Mouse (Mus musculus) megakaryocyte-erythroid progenitor cell, adult 5-6 weeks (primary cell): ENCODE measurements around the gene Olfr1046. TPM values are rescaled to one million over a fixed set of nuclear protein-coding genes. Genes with fewer than 3 reads are reported as not detected.
"Not testable (repeated sequence)": the region's sequence is repeated elsewhere in the genome, so short reads cannot be mapped to it uniquely, and the experiment has no call there.

Experiments
- ATAC-seq: replicated peaks from 2 replicates; pipeline ENCODE4 v1.8.0; 2016; ENCODE audit warnings: mild to moderate bottlenecking, inconsistent platforms; ENCODE audit not compliant: severe bottlenecking, poor library complexity, low FRiP score, low TSS enrichment
- total RNA-seq, 2 experiments: library from RNA; stranded (forward) in 1 of 2; stranded (reverse) in 1 of 2; fragments of 200-1000, 215-1000 nt in 1 of 2; fragments of >200 nt in 1 of 2; fragmentation: Nextera tagmentation in 1 of 2; gene quantifications; 2 replicates each; pipeline ENCODE4 v1.2.3; 2014 to 2017

Olfr1046 gene
- total RNA-seq (2014; fragmentation: Nextera tagmentation) = not detected in 2 replicates
- not detected in 2 replicates for total RNA-seq (2017)

DNA sequence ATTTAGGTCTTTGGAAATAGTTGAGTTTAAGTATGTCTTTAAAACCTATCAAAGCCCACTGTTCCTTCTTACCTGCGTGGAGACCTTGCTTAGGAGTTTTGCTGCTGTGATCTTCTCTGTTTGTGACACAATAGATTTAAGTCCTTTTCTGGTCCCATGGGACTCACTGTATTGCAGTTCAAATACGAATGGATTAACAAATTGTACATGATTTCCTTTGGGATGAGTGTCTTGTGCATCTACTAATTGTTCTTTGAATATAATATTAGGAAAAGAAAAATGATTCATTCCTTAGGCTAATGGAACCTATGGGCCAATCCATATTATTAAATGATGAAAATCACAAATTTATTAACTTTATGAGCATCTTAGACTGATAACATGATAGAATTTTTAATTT is at the start of gene Olfr1046:
TSS of gene Olfr1046 (minus strand) at position 101 of the 400 bp plus-strand sequence.
- ATAC-seq = no peak

DNA sequence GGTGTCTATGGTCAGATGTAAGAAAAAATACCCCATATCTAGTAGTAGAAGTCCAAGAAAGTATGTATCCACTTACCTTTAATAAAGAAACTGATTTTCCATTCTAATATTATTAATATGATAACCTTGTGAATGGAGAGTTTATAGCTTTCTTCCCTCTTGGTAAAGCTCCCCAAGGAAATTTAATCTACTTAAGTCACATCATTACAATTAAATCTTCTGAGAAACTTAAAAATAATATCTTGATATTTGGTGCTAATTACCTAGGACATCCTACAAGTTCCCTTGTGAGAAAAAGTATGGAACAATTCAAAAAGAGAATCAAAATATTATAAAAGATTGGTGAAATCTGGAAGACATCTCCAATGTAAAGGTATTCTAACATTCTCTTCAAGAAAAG is 39.1 kb upstream of the Olfr1046 start, which contains the start of gene Olfr1049:
TSS of gene Olfr1049 (minus strand) at position 101 of the 400 bp plus-strand sequence.
- ATAC-seq = not testable (repeated sequence)

DNA sequence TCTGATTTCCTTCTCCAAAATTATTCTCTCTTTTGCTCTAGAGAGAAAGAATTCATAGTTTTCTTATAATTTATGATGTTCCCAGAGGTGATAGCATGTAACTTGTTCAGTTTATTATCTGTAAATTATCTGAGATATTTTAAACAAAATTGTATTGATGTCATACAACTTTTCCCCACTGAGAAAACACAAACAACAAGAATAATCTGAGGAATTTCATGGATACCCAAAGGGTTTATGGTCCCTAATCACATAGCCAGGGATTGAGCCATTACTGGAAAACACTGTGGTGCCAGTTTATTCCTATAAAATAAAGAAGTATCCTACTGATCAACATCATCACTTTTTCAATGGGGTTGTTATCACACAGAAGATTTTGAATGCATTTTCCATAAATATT is 21.1 kb upstream of the Olfr1046 start, which contains the start of gene Olfr1048:
TSS of gene Olfr1048 (minus strand) at position 101 of the 400 bp plus-strand sequence.
- no peak for ATAC-seq

DNA sequence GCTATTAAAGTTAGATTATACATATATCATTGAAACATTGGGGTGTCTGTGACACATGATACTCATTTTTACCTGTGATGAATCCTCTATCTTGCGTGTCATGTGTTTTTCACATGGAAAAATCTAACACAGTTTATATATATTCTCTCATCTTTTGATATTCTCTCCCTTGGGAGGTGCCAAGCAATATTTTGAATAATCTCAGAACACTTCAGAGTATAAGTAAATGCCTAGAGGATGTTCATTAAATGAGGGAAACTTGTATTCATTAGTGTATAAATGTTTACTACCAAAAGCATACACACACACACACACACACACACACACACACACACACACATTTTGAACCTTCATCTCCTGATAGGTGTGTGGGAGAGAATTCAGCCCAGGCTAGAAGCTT is 12.2 kb upstream of the Olfr1046 start, which contains the start of gene Olfr1047:
TSS of gene Olfr1047 (minus strand) at position 101 of the 400 bp plus-strand sequence.
- ATAC-seq = no peak

DNA sequence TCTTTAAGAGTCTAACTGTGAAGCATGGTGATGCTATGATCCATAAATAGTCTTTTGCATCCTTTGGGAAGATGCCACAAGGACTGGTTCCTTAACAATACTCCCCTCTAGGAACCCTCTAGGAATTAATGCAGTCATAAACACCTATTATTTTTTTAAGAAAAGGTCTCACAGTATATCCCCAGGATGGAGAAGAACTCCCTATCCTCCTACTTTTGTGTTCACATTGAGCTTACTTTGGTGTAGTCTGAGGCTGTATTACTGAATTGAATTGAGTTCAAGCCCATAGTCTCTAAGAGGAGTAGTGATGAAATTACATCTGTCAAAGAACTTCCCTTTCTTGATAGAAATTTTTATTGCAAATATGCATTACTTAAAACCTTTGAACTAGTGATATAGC is 16.2 kb downstream of the Olfr1046 start, which contains the start of gene Olfr1045:
TSS of gene Olfr1045 (minus strand) at position 101 of the 400 bp plus-strand sequence.
- no peak for ATAC-seq

DNA sequence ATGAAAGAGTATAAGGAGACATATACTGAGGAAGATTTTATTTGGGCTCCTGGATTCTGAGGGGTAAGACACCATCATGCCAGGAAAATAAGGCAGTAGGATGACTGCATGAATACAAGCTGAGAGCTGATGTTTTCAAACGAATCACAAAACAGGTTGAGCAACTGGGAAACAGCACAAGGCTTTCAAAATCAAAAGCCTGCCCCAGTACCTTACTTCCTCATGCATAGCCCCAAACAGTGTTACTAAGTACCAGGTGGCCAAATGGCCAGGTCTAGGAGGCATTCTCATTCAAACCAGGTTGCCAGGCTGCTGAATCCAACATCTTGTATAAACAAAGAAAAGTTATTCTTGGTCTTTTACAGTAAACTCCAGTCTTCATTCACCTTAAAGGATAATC is 23.3 kb downstream of the Olfr1046 start:
- ATAC-seq = no peak

DNA sequence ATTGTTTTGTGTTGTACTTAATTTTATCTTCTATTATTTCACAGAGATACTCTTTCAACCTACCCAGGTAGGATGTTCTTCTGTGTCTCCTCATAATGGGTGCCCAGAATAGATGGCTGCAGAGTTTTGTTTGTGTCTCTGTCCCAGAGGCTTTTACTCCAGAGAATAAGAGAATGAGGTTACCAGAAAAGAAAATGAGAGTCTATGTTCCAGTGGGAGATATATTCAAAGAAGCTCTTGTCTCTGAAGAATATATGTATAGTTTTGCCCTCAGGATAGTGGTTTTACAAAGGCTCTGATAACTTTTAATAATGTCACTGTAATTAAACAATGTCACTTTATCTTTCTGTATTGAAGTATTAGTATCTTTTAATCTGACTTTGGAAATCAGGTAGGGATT is 33.5 kb downstream of the Olfr1046 start, which contains the start of gene Olfr52:
TSS of gene Olfr52 (minus strand) at position 101 of the 400 bp plus-strand sequence.
- no peak for ATAC-seq

DNA sequence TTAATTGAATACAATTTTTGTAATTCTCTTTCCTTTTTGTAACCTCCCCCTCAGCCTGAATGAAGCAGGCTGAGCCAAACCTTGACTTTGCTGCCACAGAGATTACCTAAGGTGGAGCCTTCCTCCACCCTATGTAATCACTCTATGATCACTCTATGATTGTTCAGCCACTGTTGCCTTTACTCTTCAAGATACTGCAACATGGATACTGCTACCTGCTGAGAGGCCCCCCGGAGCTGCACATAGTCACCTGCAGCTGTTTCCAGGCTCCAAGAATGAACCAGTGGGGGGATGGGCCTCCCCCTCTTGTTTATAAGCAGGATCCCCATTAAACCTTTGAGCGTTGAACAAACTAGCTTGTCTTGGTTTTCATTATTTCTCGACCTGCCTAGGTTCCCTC is 39.2 kb downstream of the Olfr1046 start:
- no peak for ATAC-seq

DNA sequence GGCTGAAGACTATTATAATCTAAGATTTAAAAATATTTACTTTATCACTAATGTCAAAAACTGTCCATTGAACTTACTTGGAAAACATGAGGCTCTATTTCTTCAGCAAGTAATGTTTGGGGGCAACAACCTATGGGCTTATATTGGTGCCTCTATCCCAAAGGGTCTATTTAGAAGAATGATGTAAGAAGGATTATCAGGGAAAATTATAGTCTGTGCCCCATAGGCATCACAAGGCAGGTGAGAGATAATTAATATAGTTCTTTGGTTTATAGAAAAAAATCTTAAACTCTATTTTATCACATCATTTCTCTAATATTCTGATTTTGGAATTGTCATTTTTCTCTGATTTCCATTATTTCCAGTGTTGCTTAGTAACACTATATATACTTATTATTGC is 41.4 kb downstream of the Olfr1046 start, which contains the start of gene Olfr1044:
TSS of gene Olfr1044 (minus strand) at position 101 of the 400 bp plus-strand sequence.
- ATAC-seq = no peak

DNA sequence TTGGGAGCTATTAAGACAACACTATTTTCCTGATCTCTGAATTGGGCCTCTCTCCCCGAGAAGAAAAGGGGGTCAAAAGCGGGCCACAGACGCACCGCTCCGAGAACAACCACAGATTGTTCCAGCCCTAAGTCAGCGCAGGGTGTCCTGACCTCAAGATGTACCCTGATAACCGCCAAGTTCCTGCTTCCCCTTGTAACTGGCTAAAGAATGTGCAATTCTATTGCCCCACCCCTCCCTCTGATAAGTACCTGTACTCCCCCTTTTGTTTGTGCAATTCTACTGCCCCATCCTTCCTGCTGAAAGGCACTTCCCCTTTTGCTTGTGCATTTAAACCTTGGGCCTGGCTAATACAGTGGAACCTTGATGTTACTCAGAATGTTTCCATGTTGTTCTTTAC is 43.7 kb downstream of the Olfr1046 start:
- ATAC-seq = not testable (repeated sequence)

DNA sequence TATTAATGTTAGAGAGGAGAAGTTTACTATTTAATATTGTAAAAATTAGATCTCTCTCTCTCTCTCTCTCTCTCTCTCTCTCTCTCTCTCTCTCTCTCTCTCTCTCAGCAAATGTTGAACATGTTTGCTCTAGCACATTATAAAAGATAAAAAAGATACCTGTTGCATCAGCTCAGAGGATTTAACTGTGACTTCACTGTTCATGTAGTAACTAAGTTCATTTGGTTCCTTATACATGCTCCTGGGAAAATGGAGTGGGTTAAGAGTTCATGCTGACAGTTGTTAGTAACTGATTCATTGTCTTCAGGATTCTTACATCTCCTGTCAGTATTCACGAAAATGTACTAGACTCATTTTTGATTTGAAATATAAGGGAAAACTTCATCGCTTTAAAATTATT is 51.7 kb downstream of the Olfr1046 start, which contains the start of gene Olfr1043:
TSS of gene Olfr1043 (minus strand) at position 101 of the 400 bp plus-strand sequence.
- ATAC-seq = no peak

Other genes with a start within 250 kb of the Olfr1046 start
- not detected in 2 replicates for gene Olfr1029, start 245.4 kb downstream of the Olfr1046 start, total RNA-seq (2014; fragmentation: Nextera tagmentation)
- gene Olfr1029, start 245.4 kb downstream of the Olfr1046 start, total RNA-seq (2017) = not detected in 2 replicates
- not detected in 2 replicates for gene Olfr1030, start 240.0 kb downstream of the Olfr1046 start, total RNA-seq (2014; fragmentation: Nextera tagmentation)
- gene Olfr1030, start 240.0 kb downstream of the Olfr1046 start, total RNA-seq (2017) = not detected in 2 replicates
- not detected in 2 replicates for gene Olfr1031, start 229.0 kb downstream of the Olfr1046 start, total RNA-seq (2014; fragmentation: Nextera tagmentation)
- not detected in 2 replicates for gene Olfr1031, start 229.0 kb downstream of the Olfr1046 start, total RNA-seq (2017)
- gene Olfr1032, start 213.8 kb downstream of the Olfr1046 start, total RNA-seq (2014; fragmentation: Nextera tagmentation) = not detected in 2 replicates
- not detected in 2 replicates for gene Olfr1032, start 213.8 kb downstream of the Olfr1046 start, total RNA-seq (2017)
- 0.09 TPM in 1 of 2 replicates, not detected in the other for gene Olfr1033, start 198.7 kb downstream of the Olfr1046 start, total RNA-seq (2014; fragmentation: Nextera tagmentation)
- not detected in 2 replicates for gene Olfr1033, start 198.7 kb downstream of the Olfr1046 start, total RNA-seq (2017)
- not detected in 2 replicates for gene Olfr1034, start 173.5 kb downstream of the Olfr1046 start, total RNA-seq (2014; fragmentation: Nextera tagmentation)
- gene Olfr1034, start 173.5 kb downstream of the Olfr1046 start, total RNA-seq (2017) = not detected in 2 replicates
- not detected in 2 replicates for gene Olfr1036, start 145.3 kb downstream of the Olfr1046 start, total RNA-seq (2014; fragmentation: Nextera tagmentation)
- gene Olfr1036, start 145.3 kb downstream of the Olfr1046 start, total RNA-seq (2017) = not detected in 2 replicates
- not detected in 2 replicates for gene Olfr1037, start 131.9 kb downstream of the Olfr1046 start, total RNA-seq (2014; fragmentation: Nextera tagmentation)
- gene Olfr1037, start 131.9 kb downstream of the Olfr1046 start, total RNA-seq (2017) = not detected in 2 replicates
- not detected in 2 replicates for gene Olfr1039, start 83.4 kb downstream of the Olfr1046 start, total RNA-seq (2014; fragmentation: Nextera tagmentation)
- not detected in 2 replicates for gene Olfr1039, start 83.4 kb downstream of the Olfr1046 start, total RNA-seq (2017)
- not detected in 2 replicates for gene Olfr1040, start 72.6 kb downstream of the Olfr1046 start, total RNA-seq (2014; fragmentation: Nextera tagmentation)
- not detected in 2 replicates for gene Olfr1040, start 72.6 kb downstream of the Olfr1046 start, total RNA-seq (2017)
- not detected in 2 replicates for gene Olfr1042, start 57.5 kb downstream of the Olfr1046 start, total RNA-seq (2014; fragmentation: Nextera tagmentation)
- gene Olfr1042, start 57.5 kb downstream of the Olfr1046 start, total RNA-seq (2017) = not detected in 2 replicates
- not detected in 2 replicates for gene Olfr1043, start 51.8 kb downstream of the Olfr1046 start, total RNA-seq (2014; fragmentation: Nextera tagmentation)
- not detected in 2 replicates for gene Olfr1043, start 51.8 kb downstream of the Olfr1046 start, total RNA-seq (2017)
- not detected in 2 replicates for gene Olfr1044, start 41.5 kb downstream of the Olfr1046 start, total RNA-seq (2014; fragmentation: Nextera tagmentation)
- not detected in 2 replicates for gene Olfr1044, start 41.5 kb downstream of the Olfr1046 start, total RNA-seq (2017)
- not detected in 2 replicates for gene Olfr52, start 33.6 kb downstream of the Olfr1046 start, total RNA-seq (2014; fragmentation: Nextera tagmentation)
- gene Olfr52, start 33.6 kb downstream of the Olfr1046 start, total RNA-seq (2017) = not detected in 2 replicates
- gene Olfr1045, start 16.3 kb downstream of the Olfr1046 start, total RNA-seq (2014; fragmentation: Nextera tagmentation) = not detected in 2 replicates
- gene Olfr1045, start 16.3 kb downstream of the Olfr1046 start, total RNA-seq (2017) = not detected in 2 replicates
- not detected in 2 replicates for gene Olfr1047, start 12.1 kb upstream of the Olfr1046 start, total RNA-seq (2014; fragmentation: Nextera tagmentation)
- gene Olfr1047, start 12.1 kb upstream of the Olfr1046 start, total RNA-seq (2017) = not detected in 2 replicates
- gene Olfr1048, start 21.0 kb upstream of the Olfr1046 start, total RNA-seq (2014; fragmentation: Nextera tagmentation) = not detected in 2 replicates
- gene Olfr1048, start 21.0 kb upstream of the Olfr1046 start, total RNA-seq (2017) = not detected in 2 replicates
- not detected in 2 replicates for gene Olfr1049, start 39.0 kb upstream of the Olfr1046 start, total RNA-seq (2014; fragmentation: Nextera tagmentation)
- not detected in 2 replicates for gene Olfr1049, start 39.0 kb upstream of the Olfr1046 start, total RNA-seq (2017)
- gene Olfr1051, start 59.8 kb upstream of the Olfr1046 start, total RNA-seq (2014; fragmentation: Nextera tagmentation) = not detected in 2 replicates
- not detected in 2 replicates for gene Olfr1051, start 59.8 kb upstream of the Olfr1046 start, total RNA-seq (2017)
- not detected in 2 replicates for gene Olfr1052, start 73.1 kb upstream of the Olfr1046 start, total RNA-seq (2014; fragmentation: Nextera tagmentation)
- gene Olfr1052, start 73.1 kb upstream of the Olfr1046 start, total RNA-seq (2017) = not detected in 2 replicates
- not detected in 2 replicates for gene Olfr1053, start 96.0 kb upstream of the Olfr1046 start, total RNA-seq (2014; fragmentation: Nextera tagmentation)
- not detected in 2 replicates for gene Olfr1053, start 96.0 kb upstream of the Olfr1046 start, total RNA-seq (2017)
- not detected in 2 replicates for gene Olfr1054, start 116.1 kb upstream of the Olfr1046 start, total RNA-seq (2014; fragmentation: Nextera tagmentation)
- not detected in 2 replicates for gene Olfr1054, start 116.1 kb upstream of the Olfr1046 start, total RNA-seq (2017)
- gene Olfr1055, start 131.0 kb upstream of the Olfr1046 start, total RNA-seq (2014; fragmentation: Nextera tagmentation) = not detected in 2 replicates
- not detected in 2 replicates for gene Olfr1055, start 131.0 kb upstream of the Olfr1046 start, total RNA-seq (2017)
- not detected in 2 replicates for gene Olfr1056, start 143.2 kb upstream of the Olfr1046 start, total RNA-seq (2014; fragmentation: Nextera tagmentation)
- not detected in 2 replicates for gene Olfr1056, start 143.2 kb upstream of the Olfr1046 start, total RNA-seq (2017)
- not detected in 2 replicates for gene Olfr1057, start 159.1 kb upstream of the Olfr1046 start, total RNA-seq (2014; fragmentation: Nextera tagmentation)
- gene Olfr1057, start 159.1 kb upstream of the Olfr1046 start, total RNA-seq (2017) = not detected in 2 replicates
- gene Olfr1058, start 169.2 kb upstream of the Olfr1046 start, total RNA-seq (2014; fragmentation: Nextera tagmentation) = not detected in 2 replicates
- not detected in 2 replicates for gene Olfr1058, start 169.2 kb upstream of the Olfr1046 start, total RNA-seq (2017)
- not detected in 2 replicates for gene Olfr1061, start 194.7 kb upstream of the Olfr1046 start, total RNA-seq (2014; fragmentation: Nextera tagmentation)
- gene Olfr1061, start 194.7 kb upstream of the Olfr1046 start, total RNA-seq (2017) = not detected in 2 replicates
- gene Olfr1062, start 207.4 kb upstream of the Olfr1046 start, total RNA-seq (2014; fragmentation: Nextera tagmentation) = not detected in 2 replicates
- not detected in 2 replicates for gene Olfr1062, start 207.4 kb upstream of the Olfr1046 start, total RNA-seq (2017)
- not detected in 2 replicates for gene Olfr1065, start 231.3 kb upstream of the Olfr1046 start, total RNA-seq (2014; fragmentation: Nextera tagmentation)
- not detected in 2 replicates for gene Olfr1065, start 231.3 kb upstream of the Olfr1046 start, total RNA-seq (2017)
- not detected in 2 replicates for gene Olfr1066, start 237.0 kb upstream of the Olfr1046 start, total RNA-seq (2014; fragmentation: Nextera tagmentation)
- gene Olfr1066, start 237.0 kb upstream of the Olfr1046 start, total RNA-seq (2017) = not detected in 2 replicates